Mouse (Mus musculus): ENCODE measurements at regions not wholly inside any gene's neighbourhood (a gene's known extent, or its start where the extent isn't known, plus 50 kb on each side); places are given as distances from the start of the nearest gene placed in this dataset.

DNA sequence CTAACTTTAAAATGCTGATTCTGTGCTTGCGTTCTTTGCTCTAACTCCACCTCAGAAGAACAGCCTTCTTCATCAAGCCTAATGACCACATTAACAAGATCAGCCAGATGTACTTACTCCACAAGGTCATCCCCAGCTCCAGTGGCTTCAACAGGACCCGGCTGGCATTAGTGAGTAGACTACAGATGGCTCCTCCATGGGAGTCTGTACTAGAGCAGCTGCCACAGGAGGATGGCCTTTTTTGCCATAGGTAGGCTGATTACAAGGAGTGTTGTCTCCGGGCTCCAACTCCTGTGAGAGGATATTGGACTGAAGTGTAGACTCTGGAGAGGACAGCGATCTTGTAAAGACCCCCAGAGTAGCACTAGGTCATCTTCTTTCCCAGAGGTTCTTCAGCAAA is 729.7 kb downstream of the Galc start:
- WGBS: 89% methylated on average over 4 of the region's 4 CpGs
- Histone ChIP-seq H3K9me3 (no peaks in the 10 kb centered on the region), H3K4me2 (no peak overlapping the region), H3K9ac (replicated peaks) (no peak overlapping the region), H3K4me1 (replicated peaks) (no peaks in the 10 kb centered on the region), H3K27me3 (no peaks in the 10 kb centered on the region), H3K36me3 (no peaks in the 10 kb centered on the region), H3K4me3 (replicated peaks) (no peak overlapping the region), H3K27ac (no peak overlapping the region)
- no peak for ATAC-seq (ENCODE audit: insufficient number of reproducible peaks, insufficient read depth, low FRiP score, low TSS enrichment, low read depth)

- Histone ChIP-seq H3K4me3 (replicated peaks) (no peak overlapping the region), H3K4me1 (replicated peaks) (no peaks in the 10 kb centered on the region), H3K27ac (no peak overlapping the region), H3K4me2 (no peak overlapping the region), H3K27me3 (no peaks in the 10 kb centered on the region), H3K36me3 (no peaks in the 10 kb centered on the region), H3K9ac (replicated peaks) (no peak overlapping the region), H3K9me3 (no peaks in the 10 kb centered on the region)
- ATAC-seq (ENCODE audit: insufficient number of reproducible peaks, insufficient read depth, low FRiP score, low TSS enrichment, low read depth): no peak
- WGBS: 58% methylated on average over 1 of the region's 1 CpGs
Observed at GRCm38 (mm10) chr12:97525931-97526330, 733.3 kb downstream of the Galc start.

GRCm38 (mm10) chr12:97519834-97520489 is 739.3 kb downstream of the Galc start:
- Histone ChIP-seq H3K4me3 (replicated peaks) (no peak overlapping the region), H3K9me3 (no peaks in the 10 kb centered on the region), H3K27ac (no peak overlapping the region), H3K4me1 (replicated peaks) (no peaks in the 10 kb centered on the region; the same call in 1 of the 2 replicates), H3K36me3 (no peaks in the 10 kb centered on the region), H3K9ac (replicated peaks) (no peak overlapping the region), H3K27me3 (no peaks in the 10 kb centered on the region), H3K4me2 (no peak overlapping the region)
- ATAC-seq (ENCODE audit: insufficient number of reproducible peaks, insufficient read depth, low FRiP score, low TSS enrichment, low read depth): no peak
- WGBS: 84% methylated on average over 4 of the region's 4 CpGs

DNA sequence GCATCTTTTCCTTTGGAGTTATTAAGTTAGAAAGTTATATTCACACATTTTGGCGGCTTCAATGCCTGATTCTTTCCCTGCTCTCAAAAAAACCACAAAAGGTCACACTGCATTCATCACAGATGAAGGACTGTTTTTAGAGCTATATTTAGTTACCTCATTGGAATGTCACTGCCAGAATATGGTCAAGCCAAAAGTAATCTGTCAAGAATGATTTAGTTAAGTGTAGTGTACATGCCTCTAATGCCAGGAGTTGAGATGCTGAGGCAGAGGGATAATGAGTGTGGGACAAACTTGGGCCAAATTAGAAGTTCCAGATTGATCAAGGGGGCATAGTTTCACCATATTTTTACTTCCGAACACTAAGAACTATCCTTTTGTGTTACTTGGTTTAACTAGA is 741.7 kb downstream of the Galc start:
- Histone ChIP-seq H3K4me1 (replicated peaks) (no peaks in the 10 kb centered on the region; the same call in 1 of the 2 replicates), H3K9me3 (no peaks in the 10 kb centered on the region), H3K27ac (no peak overlapping the region), H3K27me3 (no peaks in the 10 kb centered on the region), H3K4me2 (no peak overlapping the region), H3K4me3 (replicated peaks) (no peak overlapping the region), H3K9ac (replicated peaks) (no peak overlapping the region), H3K36me3 (no peaks in the 10 kb centered on the region)
- 79% methylated on average over 2 of the region's 2 CpGs for WGBS
- no peak for ATAC-seq (ENCODE audit: insufficient number of reproducible peaks, insufficient read depth, low FRiP score, low TSS enrichment, low read depth)

- Histone ChIP-seq H3K4me1 (replicated peaks) (no peaks in the 10 kb centered on the region; the same call in 1 of the 2 replicates), H3K9ac (replicated peaks) (no peak overlapping the region), H3K9me3 (no peaks in the 10 kb centered on the region), H3K4me2 (no peak overlapping the region), H3K27ac (no peak overlapping the region), H3K27me3 (no peaks in the 10 kb centered on the region), H3K4me3 (replicated peaks) (no peak overlapping the region), H3K36me3 (no peaks in the 10 kb centered on the region)
- 93% methylated on average over 5 of the region's 5 CpGs for WGBS
- no peak for ATAC-seq (ENCODE audit: insufficient number of reproducible peaks, insufficient read depth, low FRiP score, low TSS enrichment, low read depth)
Observed at GRCm38 (mm10) chr12:97515805-97516204, 743.5 kb downstream of the Galc start.

GRCm38 (mm10) chr12:97511866-97512265 is 747.4 kb downstream of the Galc start:
- 74% methylated on average over 9 of the region's 9 CpGs for WGBS

DNA sequence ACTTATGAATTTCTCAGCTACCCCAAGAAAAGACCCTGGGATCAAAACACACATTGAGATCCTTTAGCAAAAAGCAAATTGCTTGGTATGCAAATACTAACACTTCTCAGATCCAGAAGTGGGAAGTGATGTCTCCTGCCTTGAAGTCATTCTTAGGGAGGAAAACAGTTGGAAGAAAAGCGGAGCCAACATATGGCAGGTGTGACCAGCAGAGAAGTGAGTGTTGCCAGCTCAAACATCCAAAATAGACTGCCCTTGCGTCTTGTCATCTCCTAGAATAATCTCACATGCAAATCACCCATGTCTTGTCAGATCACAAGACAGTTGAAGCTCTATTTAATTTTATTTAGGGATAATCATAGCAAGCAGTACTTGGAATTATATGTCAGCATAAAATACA is 757.8 kb downstream of the Galc start:
- WGBS: 89% methylated on average over 2 of the region's 2 CpGs
- H3K4me3 ChIP-seq (replicated peaks): no peak overlapping the region
- H3K9ac ChIP-seq (replicated peaks): no peak overlapping the region
- ATAC-seq (ENCODE audit: insufficient number of reproducible peaks, insufficient read depth, low FRiP score, low TSS enrichment, low read depth): no peak
- no peak overlapping the region for H3K4me2 ChIP-seq
- no peaks in the 10 kb centered on the region for H3K27me3 ChIP-seq
- H3K36me3 ChIP-seq: no peaks in the 10 kb centered on the region
- H3K4me1 ChIP-seq (replicated peaks): no peaks in the 10 kb centered on the region
- H3K27ac ChIP-seq: no peak overlapping the region
- H3K9me3 ChIP-seq: no peaks in the 10 kb centered on the region

More at GRCm38 (mm10) chr12:97511866-97512265, 747.4 kb downstream of the Galc start:
- Histone ChIP-seq H3K4me3 (replicated peaks) (no peak overlapping the region), H3K27me3 (no peaks in the 10 kb centered on the region), H3K4me2 (no peak overlapping the region), H3K27ac (no peak overlapping the region), H3K9ac (replicated peaks) (no peak overlapping the region), H3K4me1 (replicated peaks) (no peaks in the 10 kb centered on the region), H3K36me3 (no peaks in the 10 kb centered on the region), H3K9me3 (no peaks in the 10 kb centered on the region)
- ATAC-seq (ENCODE audit: insufficient number of reproducible peaks, insufficient read depth, low FRiP score, low TSS enrichment, low read depth): no peak

DNA sequence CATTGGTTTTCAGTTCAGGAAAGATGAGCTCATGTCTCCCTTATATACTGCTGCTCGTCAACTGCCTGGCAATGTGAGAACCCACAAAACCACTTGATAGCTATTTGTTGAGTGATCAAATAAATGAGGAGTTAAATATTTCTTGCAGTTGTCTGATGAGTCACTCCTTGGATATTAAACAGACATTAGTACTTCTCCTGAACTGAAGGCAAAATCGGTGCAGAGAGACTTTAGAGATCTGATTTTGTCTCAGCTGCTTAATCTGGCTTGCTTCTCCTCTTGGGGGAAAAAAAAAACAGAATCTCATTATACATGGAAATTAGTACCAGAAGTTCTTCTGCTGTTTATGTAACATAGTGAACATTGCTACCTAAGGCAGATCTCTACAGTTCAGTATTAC is 775.7 kb downstream of the Galc start:
- H3K9me3 ChIP-seq: no peaks in the 10 kb centered on the region
- H3K4me2 ChIP-seq: no peak overlapping the region
- no peaks in the 10 kb centered on the region for H3K36me3 ChIP-seq
- WGBS: 72% methylated on average over 2 of the region's 2 CpGs
- no peak overlapping the region for H3K4me3 ChIP-seq (replicated peaks)
- H3K27me3 ChIP-seq: no peaks in the 10 kb centered on the region
- ATAC-seq (ENCODE audit: insufficient number of reproducible peaks, insufficient read depth, low FRiP score, low TSS enrichment, low read depth): no peak
- H3K27ac ChIP-seq: no peak overlapping the region
- no peak overlapping the region for H3K9ac ChIP-seq (replicated peaks)
- no peaks in the 10 kb centered on the region for H3K4me1 ChIP-seq (replicated peaks)

- Histone ChIP-seq H3K4me1 (replicated peaks) (no peaks in the 10 kb centered on the region), H3K36me3 (no peaks in the 10 kb centered on the region), H3K4me2 (no peak overlapping the region), H3K27me3 (no peaks in the 10 kb centered on the region), H3K4me3 (replicated peaks) (no peak overlapping the region), H3K27ac (no peak overlapping the region), H3K9me3 (no peaks in the 10 kb centered on the region), H3K9ac (replicated peaks) (no peak overlapping the region)
- ATAC-seq (ENCODE audit: insufficient number of reproducible peaks, insufficient read depth, low FRiP score, low TSS enrichment, low read depth): no peak
- 68% methylated on average over 11 of the region's 11 CpGs for WGBS
Observed at GRCm38 (mm10) chr12:97476466-97477250, 782.6 kb downstream of the Galc start.

DNA sequence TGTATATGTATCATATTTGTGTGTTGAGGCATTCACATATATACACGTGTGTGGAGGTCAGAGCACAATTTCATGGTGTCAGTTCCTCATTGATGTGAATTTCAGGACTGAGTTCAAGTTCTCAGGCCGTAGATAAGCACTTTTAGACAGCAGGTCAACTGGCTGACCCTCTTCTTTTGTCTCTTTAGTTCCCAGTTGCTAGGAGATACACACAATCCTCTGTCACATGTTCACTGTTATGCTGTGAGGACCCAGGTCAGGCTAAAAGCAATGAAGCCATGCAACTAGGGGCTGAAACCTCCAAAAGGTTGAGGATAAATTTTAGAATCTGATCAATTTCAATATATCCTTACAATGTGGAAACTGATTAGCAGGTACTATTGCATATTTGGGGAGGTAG is 783.5 kb downstream of the Galc start:
- no peaks in the 10 kb centered on the region for H3K36me3 ChIP-seq
- H3K27me3 ChIP-seq: no peaks in the 10 kb centered on the region
- H3K9ac ChIP-seq (replicated peaks): no peak overlapping the region
- no peak overlapping the region for H3K4me2 ChIP-seq
- H3K4me3 ChIP-seq (replicated peaks): no peak overlapping the region
- H3K27ac ChIP-seq: no peak overlapping the region
- H3K9me3 ChIP-seq: no peaks in the 10 kb centered on the region
- no peak for ATAC-seq (ENCODE audit: insufficient number of reproducible peaks, insufficient read depth, low FRiP score, low TSS enrichment, low read depth)
- WGBS: 78% methylated on average over 2 of the region's 2 CpGs
- H3K4me1 ChIP-seq (replicated peaks): no peaks in the 10 kb centered on the region

DNA sequence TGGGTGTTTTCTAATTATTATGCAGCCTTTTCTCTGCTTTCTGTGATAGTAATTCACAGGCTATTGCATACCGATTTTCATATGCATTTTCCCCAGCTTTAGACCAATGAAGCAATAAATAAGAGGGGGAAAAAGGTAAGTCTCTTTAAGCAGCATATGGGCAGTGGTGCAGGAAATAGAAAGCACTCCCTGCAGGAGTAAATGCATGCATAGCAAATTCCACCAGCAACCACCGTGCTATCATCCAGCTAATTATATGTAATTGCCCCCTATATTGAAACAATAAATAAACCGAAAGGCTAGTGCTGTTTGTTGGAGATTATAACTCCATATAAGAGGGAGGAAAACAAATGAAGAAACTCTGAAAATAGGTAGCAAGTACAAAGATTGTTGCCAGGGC is 790.1 kb downstream of the Galc start:
- Histone ChIP-seq H3K4me1 (replicated peaks) (no peaks in the 10 kb centered on the region; the same call in 1 of the 2 replicates), H3K4me3 (replicated peaks) (no peak overlapping the region), H3K27me3 (no peaks in the 10 kb centered on the region), H3K36me3 (no peaks in the 10 kb centered on the region), H3K4me2 (no peak overlapping the region), H3K9ac (replicated peaks) (no peak overlapping the region), H3K9me3 (no peaks in the 10 kb centered on the region), H3K27ac (no peak overlapping the region)
- 58% methylated on average over 3 of the region's 3 CpGs for WGBS
- no peak for ATAC-seq (ENCODE audit: insufficient number of reproducible peaks, insufficient read depth, low FRiP score, low TSS enrichment, low read depth)

GRCm38 (mm10) chr12:97436141-97436540 is 823.1 kb downstream of the Galc start:
- no peak for ATAC-seq (ENCODE audit: insufficient number of reproducible peaks, insufficient read depth, low FRiP score, low TSS enrichment, low read depth)

More at GRCm38 (mm10) chr12:97436141-97436540, 823.1 kb downstream of the Galc start:
- Histone ChIP-seq H3K27me3 (no peaks in the 10 kb centered on the region), H3K4me2 (no peak overlapping the region), H3K4me1 (replicated peaks) (no peaks in the 10 kb centered on the region), H3K9ac (replicated peaks) (no peak overlapping the region), H3K27ac (no peak overlapping the region), H3K9me3 (no peaks in the 10 kb centered on the region), H3K4me3 (replicated peaks) (no peak overlapping the region), H3K36me3 (no peaks in the 10 kb centered on the region)
- WGBS: 76% methylated on average over 3 of the region's 3 CpGs

Data from limb, embryonic 12.5 days (tissue).